Mouse (Mus musculus) gastrocnemius, adult 18-20 months (tissue): ENCODE data around the gene Lmbr1. TPM values are rescaled to one million over a fixed set of nuclear protein-coding genes. Genes with fewer than 3 reads are reported as not detected.
"Not testable (repeated sequence)": the region's sequence is repeated elsewhere in the genome, so short reads cannot be mapped to it uniquely, and the experiment has no call there.

Experiments
- DNase-seq: peaks from one replicate; pipeline ENCODE4 v3.0.0; 2021; ENCODE audit warnings: low spot score
- long read RNA-seq, 2 experiments: library from polyadenylated mRNA; stranded (forward); transcript quantifications; one replicate each; pipeline ENCODE4 v2.0.0; 2021
- total RNA-seq, 2 experiments: library from RNA; stranded (reverse); gene quantifications; 2 replicates each; pipeline ENCODE4 v1.2.3; 2021

Gene Lmbr1
- 10 to 100 TPM; 10.5 to 12.1 TPM for total RNA-seq
- long read RNA-seq, experiment 1, full-length matches to known transcripts = 13 of 26 reads
- long read RNA-seq, experiment 1, partial matches to known transcripts = 1 of 26 reads
- long read RNA-seq, experiment 1, other reads (novel, unspliced or antisense) = 12 of 26 reads
- long read RNA-seq, experiment 2, full-length matches to known transcripts = 2 of 12 reads
- long read RNA-seq, experiment 2, partial matches to known transcripts = 1 of 12 reads
- long read RNA-seq, experiment 2, other reads (novel, unspliced or antisense) = 9 of 12 reads

DNA sequence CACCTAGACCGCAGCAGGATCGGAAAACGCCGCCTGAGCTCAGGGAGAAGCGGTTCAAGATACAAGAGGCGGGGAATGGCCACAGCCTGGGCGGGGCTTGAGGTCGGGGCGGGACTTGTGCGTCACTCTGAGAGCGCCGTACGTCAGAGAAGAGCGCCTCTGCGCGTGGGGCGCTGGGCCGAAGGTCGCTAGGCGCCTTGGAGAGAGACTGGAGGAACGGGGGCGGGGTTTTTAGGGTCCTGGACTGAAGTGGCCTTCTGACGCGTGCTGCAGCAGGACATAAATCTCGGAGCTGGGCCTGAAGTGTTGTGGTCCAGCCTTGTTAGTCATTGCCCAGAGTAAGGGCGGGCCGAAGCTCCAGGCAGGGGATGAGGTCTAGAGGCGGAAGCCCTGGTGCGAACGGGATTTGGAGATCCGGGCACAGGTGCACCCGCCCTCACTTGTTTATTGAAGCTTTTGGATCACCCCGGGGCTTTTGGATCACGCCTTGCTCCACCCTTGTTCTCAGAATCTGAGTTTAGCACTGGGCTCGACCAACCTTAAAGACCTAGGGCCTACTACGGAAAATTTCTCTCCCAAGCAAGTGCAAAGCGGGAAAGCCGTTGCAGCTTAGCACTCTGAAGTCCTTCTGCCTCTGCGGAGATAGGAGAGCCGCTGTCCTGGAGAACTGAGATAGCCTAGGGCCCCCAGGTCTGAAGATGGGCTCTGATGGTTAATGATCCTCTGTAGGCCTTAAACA is at the start of gene Lmbr1:
Gene Lmbr1 (minus strand): TSS at position 93 of the 739 bp plus-strand sequence.
- peak; percentile 95 for DNase-seq

DNA sequence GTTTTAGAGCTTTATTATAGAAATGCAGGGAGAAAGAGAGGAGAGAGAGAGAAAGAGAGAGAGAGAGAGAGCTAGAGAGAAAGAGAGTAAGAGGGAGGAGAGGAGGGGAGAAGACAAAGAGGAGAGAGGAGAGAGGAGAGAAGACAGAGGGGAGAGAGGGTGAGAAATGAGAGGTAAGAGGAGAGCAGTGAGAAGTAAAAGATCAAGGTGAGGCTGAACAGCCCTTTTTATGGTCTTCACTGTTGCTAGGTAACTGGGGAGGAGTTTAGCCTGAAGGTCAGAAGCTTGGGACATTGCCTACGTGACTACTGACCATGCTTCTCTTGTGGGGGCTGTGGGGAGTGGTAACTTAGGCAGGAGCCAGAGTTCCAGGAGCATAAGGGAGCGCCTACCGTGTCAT is 45.1 kb upstream of the Lmbr1 start:
- not testable (repeated sequence) for DNase-seq

DNA sequence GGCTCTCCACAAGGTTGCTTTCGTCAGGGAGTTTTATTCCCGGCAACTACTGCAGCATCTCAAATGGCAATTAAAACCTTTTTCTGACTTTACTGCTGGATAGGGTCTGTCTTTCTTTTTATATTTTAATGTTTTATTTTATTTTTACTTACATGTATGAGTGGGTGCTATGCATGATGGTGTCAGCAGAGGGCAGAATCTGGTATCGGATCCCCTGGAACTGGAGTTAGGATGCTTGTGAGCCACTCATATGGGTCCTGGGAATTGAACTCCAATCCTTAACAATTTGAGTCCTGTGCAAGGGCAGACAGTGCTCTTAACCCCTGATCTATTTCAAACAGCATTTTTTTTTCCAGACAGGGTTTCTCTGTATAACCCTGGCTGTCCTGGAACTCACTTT is 34.9 kb upstream of the Lmbr1 start:
- no peak for DNase-seq

DNA sequence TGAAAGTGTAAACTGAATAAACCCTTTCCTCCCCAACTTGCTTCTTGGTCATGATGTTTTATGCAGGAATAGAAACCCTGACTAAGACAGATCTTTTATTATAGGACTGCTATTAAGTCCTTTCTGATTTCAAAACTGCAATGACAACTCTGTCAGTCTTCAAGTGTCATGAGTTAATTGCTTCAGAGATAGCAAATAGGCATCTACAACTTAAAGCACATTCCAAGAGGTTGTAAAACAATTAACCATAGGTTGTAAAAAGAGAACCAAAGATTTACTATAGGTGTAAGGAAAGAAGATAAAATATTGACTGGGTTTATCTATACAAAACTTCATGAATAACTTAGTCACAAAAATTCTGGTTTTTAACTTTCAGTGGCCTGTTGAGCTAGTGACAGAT is 32.7 kb upstream of the Lmbr1 start:
- DNase-seq = no peak

DNA sequence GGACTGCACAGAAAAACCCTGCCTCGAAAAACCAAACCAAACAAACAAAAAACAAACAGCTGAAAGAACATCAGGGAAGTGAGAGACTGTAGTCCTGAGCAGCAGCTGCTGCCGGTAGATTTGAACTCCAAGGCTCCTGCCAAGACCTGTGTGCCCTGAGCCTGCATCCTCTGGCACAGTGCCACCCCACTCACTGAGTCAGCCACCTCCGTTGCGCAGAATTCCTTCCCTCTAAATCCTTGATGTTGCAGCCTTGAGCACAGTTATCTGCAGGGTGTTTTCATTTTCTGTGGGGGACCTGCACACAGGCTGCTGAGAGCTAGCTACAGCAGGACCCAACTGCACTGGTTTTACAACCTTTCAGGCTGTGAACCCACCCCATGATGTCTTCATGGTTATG is 20.2 kb upstream of the Lmbr1 start:
- no peak for DNase-seq

- DNase-seq = peak; percentile 81
Measured at GRCm38 (mm10) chr5:29388944-29389765, 11.0 kb upstream of the Lmbr1 start.

DNA sequence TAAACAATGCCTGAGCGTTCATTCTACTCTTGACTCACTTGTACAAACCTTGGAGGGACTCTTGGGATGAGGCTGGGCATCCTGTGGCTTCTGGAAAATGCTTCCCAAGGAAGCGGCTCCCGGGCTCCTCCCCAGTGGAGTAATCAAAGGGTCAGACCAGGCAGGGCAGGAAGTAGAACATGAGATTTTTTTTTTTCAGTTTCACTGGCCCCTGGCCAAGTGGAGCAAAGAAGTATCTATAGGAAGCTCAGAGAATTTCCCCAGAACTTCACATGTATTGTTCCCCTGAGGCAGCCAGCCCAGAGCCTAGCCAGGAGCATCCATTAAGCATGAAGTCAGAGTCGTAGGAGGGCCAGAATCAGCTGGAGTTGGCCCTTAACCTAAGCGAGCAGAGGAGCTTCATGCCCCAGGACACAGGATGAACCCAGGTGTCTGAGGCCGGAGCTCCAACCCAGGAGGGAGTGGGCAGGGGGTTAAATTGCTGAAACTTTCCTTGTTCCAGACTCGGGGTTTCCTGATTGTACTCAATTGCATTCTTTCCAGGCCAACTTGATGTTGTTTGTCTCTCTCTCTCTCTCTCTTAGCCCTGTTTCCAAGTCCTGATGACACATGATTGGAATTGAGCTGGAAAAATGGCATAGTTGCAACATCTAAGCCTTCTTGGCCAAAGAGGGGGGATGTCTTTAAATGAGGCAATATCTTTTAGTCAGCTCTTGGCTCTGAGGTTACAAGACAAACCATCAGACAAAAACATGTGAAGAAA is 10.2 kb upstream of the Lmbr1 start:
- peak; percentile 45 for DNase-seq

DNA sequence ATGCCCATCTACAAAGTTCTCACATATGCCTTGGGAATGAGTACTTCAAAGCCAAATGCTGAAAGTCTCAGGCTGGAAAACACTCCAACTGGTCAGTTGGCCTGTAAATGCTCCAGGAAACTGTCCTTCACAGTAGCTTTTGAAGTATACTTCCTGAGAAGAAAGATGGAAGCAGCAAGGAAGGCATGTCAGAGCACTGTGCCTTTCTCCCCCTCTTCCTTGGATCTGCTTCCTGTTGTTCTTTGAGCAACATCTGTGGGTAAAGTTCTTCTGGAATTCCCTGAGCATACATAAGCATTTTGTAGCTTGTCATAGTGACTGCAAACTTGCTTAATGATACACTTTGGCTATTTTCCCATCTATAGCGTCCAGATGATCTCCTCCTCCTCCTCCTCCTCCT is 9.4 kb upstream of the Lmbr1 start:
- no peak for DNase-seq

GRCm38 (mm10) chr5:29382776-29383175 is 4.6 kb upstream of the Lmbr1 start:
- no peak for DNase-seq

- DNase-seq = no peak
Measured at GRCm38 (mm10) chr5:29380091-29380490, 1.9 kb upstream of the Lmbr1 start.

GRCm38 (mm10) chr5:29377590-29378297 is 446 bp downstream of the Lmbr1 start:
- no peak for DNase-seq

DNA sequence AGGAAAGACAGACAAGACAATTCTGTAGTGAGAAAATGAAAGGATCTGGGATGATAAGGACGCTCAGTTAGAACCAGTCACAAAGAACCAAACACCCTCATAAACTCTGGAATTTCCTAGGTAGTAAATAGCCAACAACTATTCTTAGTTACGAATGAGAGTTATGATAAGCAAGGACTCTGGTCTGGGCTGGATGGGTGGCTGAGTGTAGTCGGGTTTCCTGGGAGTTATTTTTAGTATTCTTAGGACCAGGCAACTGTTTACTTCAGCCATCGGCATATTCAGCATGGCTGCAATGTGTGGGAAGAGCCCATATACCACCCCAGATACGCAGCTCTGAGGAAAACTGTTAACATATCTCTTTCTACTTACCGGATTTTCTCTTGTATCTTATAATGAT is 14.7 kb downstream of the Lmbr1 start:
- DNase-seq = peak; percentile 23

- peak; percentile 15 for DNase-seq
Measured at GRCm38 (mm10) chr5:29335836-29336235, 42.4 kb downstream of the Lmbr1 start.

GRCm38 (mm10) chr5:29322503-29322902 is 55.7 kb downstream of the Lmbr1 start:
- DNase-seq = no peak

GRCm38 (mm10) chr5:29309191-29309590 is 69.0 kb downstream of the Lmbr1 start:
- no peak for DNase-seq

- DNase-seq = peak; percentile 45
Measured at GRCm38 (mm10) chr5:29293194-29293593, 85.0 kb downstream of the Lmbr1 start.

DNA sequence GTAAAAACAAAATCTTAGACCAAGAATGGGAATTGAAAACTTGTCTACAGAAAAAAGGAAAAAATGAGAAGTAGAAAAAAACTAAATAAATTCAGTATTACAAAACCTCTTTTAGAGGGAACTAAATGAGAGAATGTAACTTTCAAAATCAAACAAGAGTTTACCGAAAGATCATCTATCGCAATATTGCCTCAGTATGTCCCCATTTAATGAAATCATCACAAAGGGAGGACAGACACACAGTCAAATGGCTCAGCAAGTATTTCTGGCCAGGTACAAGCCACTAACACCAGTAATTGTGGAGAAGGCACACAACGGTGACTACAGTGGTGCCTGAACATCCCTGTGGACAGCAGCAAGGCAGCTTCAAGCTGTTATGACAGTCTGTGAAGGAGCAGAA is 88.1 kb downstream of the Lmbr1 start:
- DNase-seq = no peak

DNA sequence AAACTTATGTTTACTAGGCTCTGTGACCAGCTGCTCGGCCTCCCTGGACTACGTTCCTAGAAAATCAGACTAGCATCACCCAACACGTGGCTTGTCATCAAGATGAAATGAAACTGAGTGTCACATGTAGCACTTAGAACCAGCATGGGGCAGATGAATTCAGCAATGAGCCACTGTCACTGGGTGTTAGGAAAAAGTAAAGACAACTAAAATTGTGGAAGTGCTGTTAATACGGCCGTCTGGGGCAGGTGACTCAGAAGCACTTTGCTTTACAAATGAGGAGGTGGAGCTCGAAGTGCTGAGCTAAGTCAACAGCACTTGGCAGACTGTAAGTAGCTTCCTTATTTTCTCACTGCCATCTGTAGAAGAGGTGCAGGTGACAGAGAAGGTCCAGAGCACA is 88.5 kb downstream of the Lmbr1 start:
- no peak for DNase-seq

GRCm38 (mm10) chr5:29281081-29281480 is 97.1 kb downstream of the Lmbr1 start:
- no peak for DNase-seq

GRCm38 (mm10) chr5:29274746-29275145 is 103.4 kb downstream of the Lmbr1 start:
- DNase-seq = no peak

DNA sequence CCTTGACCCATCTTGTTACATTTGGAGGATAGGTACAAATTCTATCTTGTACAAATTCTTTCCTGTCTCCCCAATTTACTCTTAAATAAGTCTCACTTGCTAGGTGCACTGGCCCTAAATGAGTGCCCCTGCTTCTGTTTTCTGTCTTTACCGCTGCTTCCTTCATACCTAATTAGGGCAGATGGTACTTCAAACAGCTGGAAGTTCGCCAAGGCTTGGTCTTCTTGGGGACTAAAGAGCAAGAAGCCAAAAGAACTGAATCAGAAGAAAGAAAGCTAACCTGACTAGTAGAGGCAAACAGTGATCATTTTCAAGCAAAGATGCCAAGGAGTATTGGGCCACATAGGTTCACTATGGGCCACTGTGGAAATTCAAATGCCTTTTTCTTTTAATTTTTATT is 104.8 kb downstream of the Lmbr1 start:
- DNase-seq = no peak
